Mouse (Mus musculus): Measurements from ENCODE around the gene Cd22.

- TF ChIP-seq HCFC1 (IDR thresholded peaks at IDR 0.05; ENCODE audit: low read depth, low read length), result no peak
- TF ChIP-seq SIN3A (IDR thresholded peaks at IDR 0.05; ENCODE audit: low read length), result no peak
- no peak for TF ChIP-seq CTCF (conservative IDR thresholded peaks at IDR 0.05 in 1 of 2, IDR thresholded peaks at IDR 0.05 in 1 of 2; ENCODE audit: low read depth in 2 of 2, low read length in 2 of 2)
- TF ChIP-seq BHLHE40 (IDR thresholded peaks at IDR 0.05; ENCODE audit: low read depth, low read length), result no peak
- no peak for TF ChIP-seq MAFK (IDR thresholded peaks at IDR 0.05; ENCODE audit: insufficient replicate concordance, low read length)
- TF ChIP-seq E2F4 (IDR thresholded peaks at IDR 0.05; ENCODE audit: insufficient replicate concordance, low read depth, low read length), result no peak
- TF ChIP-seq POLR2A (IDR thresholded peaks at IDR 0.05; ENCODE audit: low read depth, low read length), result no peak
- TF ChIP-seq USF2 (conservative IDR thresholded peaks at IDR 0.05; ENCODE audit: low read depth, low read length), result no peak
- no peak for TF ChIP-seq ZC3H11A (IDR thresholded peaks at IDR 0.05; ENCODE audit: low read depth, low read length)
- no peak for TF ChIP-seq KAT2A (IDR thresholded peaks at IDR 0.05; ENCODE audit: insufficient replicate concordance, low read length)
These were observed 34.6 kb upstream of the Cd22 start, which contains the start of gene Mag for GRCm38 (mm10) chr7:30914732-30915131.

Data from CH12.LX (cell line).